Mouse (Mus musculus): ENCODE measurements around the gene Selenom. TPM values are rescaled to one million over a fixed set of nuclear protein-coding genes. Genes with fewer than 3 reads are reported as not detected.
A peak's percentile ranks its signal among the peaks of the same experiment; 100 is the strongest.

Selenom gene
- polyA plus RNA-seq, 1 experiment from 2014 or later: 154 TPM

DNA sequence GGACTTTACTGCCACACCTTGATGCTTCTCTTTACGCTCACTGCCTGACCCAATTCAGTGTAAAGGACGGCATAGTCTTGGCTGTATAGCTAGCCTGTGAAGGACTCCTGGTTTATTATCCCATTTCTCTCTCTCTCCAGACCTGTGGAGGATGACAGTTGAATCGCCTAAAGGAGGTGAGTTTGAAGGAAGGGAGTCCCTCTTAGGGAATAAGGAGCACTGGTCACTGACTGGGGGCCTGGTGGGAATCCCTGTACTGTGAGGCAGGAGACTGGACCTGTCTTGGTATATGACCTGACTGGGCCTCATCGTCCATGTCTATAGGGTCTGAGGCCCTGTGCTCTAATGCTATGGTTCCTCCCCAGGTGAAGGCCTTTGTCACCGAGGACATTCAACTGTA, 1.6 kb downstream of the Selenom start:
- peak overlapping the region; percentile 51; the same call in 1 of the 2 replicates for H3K4me3 ChIP-seq (replicated peaks)
- peak overlapping the region; percentile 82 for H3K4me2 ChIP-seq (replicated peaks)
- no peaks in the 10 kb centered on the region for H3K9me3 ChIP-seq
- WGBS: 80% methylated on average over 5 of the region's 5 CpGs
- H3K4me1 ChIP-seq (replicated peaks): peaks cover 23% of the 10 kb centered on the region
- H3K27me3 ChIP-seq (replicated peaks): no peaks in the 10 kb centered on the region
- no peak for ATAC-seq
- peak overlapping the region; percentile 61; the same call in 1 of the 2 replicates for H3K9ac ChIP-seq
- peaks cover 7% of the 10 kb centered on the region for H3K36me3 ChIP-seq
- no peak overlapping the region for H3K27ac ChIP-seq

DNA sequence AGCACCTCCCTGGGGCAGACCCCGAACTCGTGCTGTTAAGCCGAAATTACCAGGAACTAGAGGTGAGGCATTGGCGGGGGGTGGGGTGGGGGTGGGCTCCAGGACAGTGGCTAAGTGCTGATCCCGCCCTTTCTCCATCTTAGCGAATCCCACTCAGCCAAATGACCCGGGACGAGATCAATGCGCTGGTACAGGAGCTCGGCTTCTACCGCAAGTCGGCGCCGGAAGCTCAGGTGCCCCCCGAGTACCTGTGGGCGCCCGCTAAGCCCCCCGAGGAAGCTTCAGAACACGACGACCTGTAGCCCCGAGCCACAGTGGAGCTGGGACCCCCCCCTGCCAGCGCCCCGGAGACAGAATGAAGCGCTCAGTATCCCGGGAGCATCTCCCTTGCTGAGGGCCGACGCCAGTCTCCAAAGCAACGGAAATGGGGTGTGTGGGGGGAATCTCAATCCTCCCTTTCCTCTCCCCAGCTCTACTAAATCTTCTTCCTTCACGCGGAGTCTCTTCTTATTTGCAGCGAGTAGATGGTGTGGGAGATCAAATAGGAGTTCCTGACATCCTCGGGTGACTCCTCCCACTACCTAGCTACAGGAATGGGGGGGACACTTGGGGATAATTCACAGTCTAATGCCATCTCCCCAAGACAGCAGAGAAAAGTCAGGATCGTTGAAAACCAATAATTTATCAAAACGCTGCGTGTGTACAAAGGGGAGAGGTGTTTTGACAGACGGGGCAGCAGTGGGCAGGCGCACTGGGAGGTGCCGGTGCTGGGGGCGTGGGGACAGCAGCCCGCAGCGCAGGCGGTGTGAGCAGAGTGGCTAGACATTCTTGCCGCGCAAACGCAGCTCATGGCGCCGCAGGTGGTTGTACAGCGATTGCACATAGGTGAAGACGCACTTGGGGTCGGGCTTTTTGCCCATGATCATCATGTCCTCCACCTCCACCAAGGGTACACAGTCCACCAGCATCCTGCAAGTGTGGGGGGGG, 2.7 kb downstream of the Selenom start:
- Histone ChIP-seq H3K9me3 (no peaks in the 10 kb centered on the region), H3K9ac (0 out of 2 replicates have a peak overlapping the region, but pooled peaks have one; percentile 12), H3K4me3 (replicated peaks) (peak overlapping the region; percentile 37), H3K4me1 (replicated peaks) (peaks cover 23% of the 10 kb centered on the region), H3K4me2 (replicated peaks) (peak overlapping the region; percentile 82), H3K27ac (no peak overlapping the region), H3K36me3 (peaks cover 12% of the 10 kb centered on the region), H3K27me3 (replicated peaks) (no peaks in the 10 kb centered on the region)
- 1% methylated on average over 50 of the region's 50 CpGs for WGBS
- ATAC-seq: peak; percentile 31; the same call in 1 of the 2 replicates

DNA sequence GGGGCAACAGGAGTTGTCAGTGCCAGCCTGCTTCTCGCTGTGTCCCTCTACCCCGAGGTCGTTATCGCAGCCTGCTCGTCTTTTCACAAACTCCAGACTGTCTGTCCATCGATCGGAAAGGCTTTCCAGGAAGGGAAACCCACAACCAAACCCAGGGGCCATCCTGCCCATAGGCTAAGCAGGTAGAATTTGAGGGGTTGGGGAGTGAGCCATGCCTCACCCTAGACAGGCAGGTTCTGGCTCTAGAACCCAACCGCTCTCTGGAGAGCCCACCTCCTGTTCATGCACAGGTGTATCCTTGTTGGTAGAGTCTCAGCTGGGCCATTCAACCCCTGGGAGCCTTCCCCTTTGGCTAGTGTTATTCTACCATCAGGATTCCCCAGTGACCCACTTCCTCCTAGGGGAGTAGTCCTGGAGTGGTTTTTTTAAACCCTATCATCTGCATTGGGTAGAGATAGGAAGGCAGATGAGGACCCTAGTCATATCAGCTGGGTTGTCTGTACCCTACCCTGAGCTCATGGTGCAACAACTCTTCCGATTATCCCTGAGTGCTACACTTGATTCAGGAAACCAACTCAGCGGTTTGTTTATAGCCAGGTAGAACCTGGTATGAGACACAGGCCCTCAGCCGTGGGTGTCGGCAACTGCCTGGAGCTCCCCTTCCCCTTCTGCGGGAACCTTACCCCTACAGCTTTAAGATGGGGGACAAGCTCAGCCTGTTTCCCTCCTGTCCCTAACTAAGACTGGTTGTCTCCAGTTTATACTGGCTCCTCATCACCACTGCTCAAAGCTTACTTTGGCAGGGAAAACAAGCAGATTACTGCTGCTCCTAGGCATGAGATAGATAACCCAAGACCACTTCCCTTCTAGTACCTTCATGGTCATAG, 3.6 kb downstream of the Selenom start:
- peak overlapping the region; percentile 37; the same call in 1 of the 2 replicates for H3K4me3 ChIP-seq (replicated peaks)
- no peaks in the 10 kb centered on the region for H3K27me3 ChIP-seq (replicated peaks)
- 0 out of 2 replicates have a peak overlapping the region, but pooled peaks have one; percentile 12 for H3K9ac ChIP-seq
- no peak overlapping the region for H3K27ac ChIP-seq
- 53% methylated on average over 13 of the region's 13 CpGs for WGBS
- H3K36me3 ChIP-seq: peaks cover 21% of the 10 kb centered on the region
- no peaks in the 10 kb centered on the region for H3K9me3 ChIP-seq
- no peak for ATAC-seq
- H3K4me1 ChIP-seq (replicated peaks): peaks cover 23% of the 10 kb centered on the region
- H3K4me2 ChIP-seq (replicated peaks): peak overlapping the region; percentile 82

DNA sequence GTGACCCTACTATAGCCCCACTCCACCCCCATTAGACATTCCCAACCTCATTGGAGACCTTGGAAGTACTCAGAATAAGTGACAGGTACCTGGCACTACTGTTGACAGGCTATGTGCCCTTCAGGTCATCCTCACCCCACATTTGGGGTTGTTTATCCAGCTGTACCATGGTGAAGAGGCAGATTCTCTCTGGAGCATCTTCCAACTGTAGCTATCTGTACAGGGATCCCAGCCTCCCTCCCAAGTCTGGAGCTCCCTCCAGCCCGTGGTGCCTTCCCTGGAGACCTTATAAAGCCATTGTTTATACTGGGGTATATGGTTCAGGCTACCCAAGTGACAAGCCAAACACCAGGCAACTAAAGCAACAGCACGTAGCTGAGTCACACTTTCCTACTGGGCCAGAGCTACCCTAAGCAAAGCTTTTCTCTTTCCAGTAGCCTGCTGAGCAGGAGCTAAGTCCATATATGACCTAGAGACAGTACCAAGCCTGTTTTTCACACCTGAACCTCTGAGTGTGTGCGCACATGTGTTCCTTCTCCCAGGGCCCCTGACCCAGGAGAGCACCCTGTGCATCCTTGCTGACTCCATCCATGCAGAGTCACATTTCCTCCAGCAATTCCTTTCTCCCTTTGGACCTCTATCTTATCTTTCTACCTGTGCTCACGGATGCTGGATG, 4.7 kb downstream of the Selenom start:
- no peak overlapping the region for H3K4me3 ChIP-seq (replicated peaks)
- H3K9me3 ChIP-seq: no peaks in the 10 kb centered on the region
- peaks cover 27% of the 10 kb centered on the region for H3K36me3 ChIP-seq
- no peak for ATAC-seq
- no peak overlapping the region for H3K4me2 ChIP-seq (replicated peaks)
- peaks cover 23% of the 10 kb centered on the region for H3K4me1 ChIP-seq (replicated peaks)
- H3K27ac ChIP-seq: peak overlapping the region; percentile 27; the same call in 1 of the 2 replicates
- H3K9ac ChIP-seq: no peak overlapping the region
- no peaks in the 10 kb centered on the region for H3K27me3 ChIP-seq (replicated peaks)
- 60% methylated on average over 4 of the region's 4 CpGs for WGBS

DNA sequence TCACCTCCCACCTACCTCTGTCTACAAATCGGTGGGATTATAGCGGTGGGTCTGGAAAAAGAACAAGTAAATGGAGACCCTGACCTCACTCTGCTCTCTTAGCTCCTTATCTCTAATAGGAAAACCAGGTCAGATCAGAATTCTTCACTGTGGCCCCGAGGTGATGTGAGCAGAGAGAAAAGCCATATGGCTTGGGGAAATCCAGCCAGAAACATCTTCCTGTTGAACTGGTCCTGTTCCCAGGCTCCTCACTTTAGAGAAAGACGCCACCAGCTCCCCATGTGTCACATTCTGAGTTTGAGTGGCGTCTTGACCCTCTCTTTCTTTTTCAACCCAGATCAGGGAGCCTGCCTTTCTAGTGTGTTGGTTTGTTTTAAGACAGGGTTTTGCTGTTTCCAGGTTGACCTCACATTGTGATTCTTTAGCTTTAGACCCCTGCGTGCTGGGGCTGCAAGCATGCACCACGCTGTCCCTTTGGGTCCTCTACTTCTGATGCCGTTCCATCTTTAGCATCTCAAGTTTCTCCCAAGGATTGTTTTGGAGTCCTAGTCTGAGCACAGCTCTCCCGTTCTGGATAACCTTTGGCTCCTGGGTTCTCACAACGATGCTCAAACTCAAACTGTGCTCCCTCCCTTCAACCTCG, 5.4 kb downstream of the Selenom start:
- no peaks in the 10 kb centered on the region for H3K9me3 ChIP-seq
- H3K27me3 ChIP-seq (replicated peaks): no peaks in the 10 kb centered on the region
- H3K4me3 ChIP-seq (replicated peaks): no peak overlapping the region
- H3K27ac ChIP-seq: no peak overlapping the region
- peaks cover 32% of the 10 kb centered on the region for H3K36me3 ChIP-seq
- H3K9ac ChIP-seq: no peak overlapping the region
- 79% methylated on average over 11 of the region's 11 CpGs for WGBS
- H3K4me2 ChIP-seq (replicated peaks): no peak overlapping the region
- ATAC-seq: no peak
- H3K4me1 ChIP-seq (replicated peaks): peaks cover 23% of the 10 kb centered on the region

DNA sequence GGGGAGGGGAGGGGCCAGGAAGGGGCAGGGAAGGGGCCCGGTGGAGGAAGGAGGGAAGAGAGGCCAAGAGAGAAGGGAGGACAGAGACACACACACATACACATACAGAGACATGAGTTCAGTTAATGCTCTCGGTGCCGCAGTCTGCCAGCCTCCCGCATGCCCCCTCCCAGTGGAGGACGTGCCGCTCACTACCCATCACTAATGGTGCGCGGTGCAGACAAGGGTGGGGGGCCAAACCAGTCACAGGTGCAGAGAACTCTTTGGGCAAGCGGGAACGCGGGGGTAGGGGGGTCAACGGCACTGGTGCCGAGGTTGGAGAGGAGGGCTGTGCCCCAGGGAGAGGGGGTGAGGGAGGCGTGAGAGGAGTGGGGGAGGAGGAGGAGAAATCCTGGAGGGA, 6.4 kb downstream of the Selenom start:
- Histone ChIP-seq H3K4me1 (replicated peaks) (peaks cover 19% of the 10 kb centered on the region), H3K4me3 (replicated peaks) (no peak overlapping the region), H3K4me2 (replicated peaks) (no peak overlapping the region), H3K36me3 (peaks cover 42% of the 10 kb centered on the region), H3K9me3 (no peaks in the 10 kb centered on the region), H3K9ac (no peak overlapping the region), H3K27me3 (replicated peaks) (no peaks in the 10 kb centered on the region), H3K27ac (no peak overlapping the region)
- ATAC-seq: no peak
- WGBS: 80% methylated on average over 14 of the region's 14 CpGs

DNA sequence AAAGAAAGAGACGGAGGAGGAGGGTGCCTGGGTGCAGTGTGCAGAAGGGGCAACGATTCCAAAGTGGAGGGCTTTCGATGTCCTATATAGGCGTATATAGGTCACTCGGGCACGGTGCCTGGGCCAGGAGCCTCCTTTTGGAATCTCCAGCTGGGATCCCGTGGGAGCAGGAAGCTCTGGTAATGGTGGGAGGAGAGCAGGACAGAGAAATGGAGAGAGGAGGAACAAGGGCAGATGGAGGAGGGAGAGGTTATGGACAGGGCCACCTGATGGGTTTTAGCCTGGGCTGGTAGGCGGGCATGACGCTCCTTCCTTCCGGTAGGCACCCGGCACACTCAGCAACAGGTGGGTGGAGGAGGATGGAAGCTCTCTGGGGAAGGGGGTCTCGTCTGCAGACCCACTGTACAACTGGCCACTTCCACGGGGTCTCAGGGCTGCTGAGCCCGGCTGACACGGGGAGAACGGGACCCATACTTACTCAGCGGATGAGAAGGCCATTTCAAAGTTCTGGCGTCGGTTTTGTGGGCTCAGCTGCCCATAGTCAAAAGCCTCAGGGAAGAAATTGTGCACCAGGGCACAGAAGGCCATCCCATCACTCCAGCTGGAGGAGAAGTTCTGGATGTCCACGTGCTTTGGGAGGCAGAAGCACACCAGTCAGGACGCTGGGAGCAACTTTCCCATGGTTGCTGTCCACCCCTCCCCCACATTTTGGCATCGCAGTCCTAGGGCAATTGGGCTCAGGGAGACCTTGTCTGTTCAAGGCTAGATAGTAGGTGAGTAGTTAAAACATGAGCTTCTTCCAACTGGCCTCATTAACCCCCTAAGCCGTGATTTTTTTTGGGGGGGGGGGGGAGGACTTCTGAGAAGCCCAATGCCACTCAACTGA, 7.1 kb downstream of the Selenom start:
- Histone ChIP-seq H3K36me3 (peaks cover 47% of the 10 kb centered on the region), H3K9me3 (no peaks in the 10 kb centered on the region), H3K27ac (no peak overlapping the region), H3K4me1 (replicated peaks) (peaks cover 13% of the 10 kb centered on the region), H3K27me3 (replicated peaks) (no peaks in the 10 kb centered on the region), H3K9ac (no peak overlapping the region), H3K4me2 (replicated peaks) (no peak overlapping the region), H3K4me3 (replicated peaks) (no peak overlapping the region)
- no peak for ATAC-seq
- WGBS: 88% methylated on average over 23 of the region's 23 CpGs

DNA sequence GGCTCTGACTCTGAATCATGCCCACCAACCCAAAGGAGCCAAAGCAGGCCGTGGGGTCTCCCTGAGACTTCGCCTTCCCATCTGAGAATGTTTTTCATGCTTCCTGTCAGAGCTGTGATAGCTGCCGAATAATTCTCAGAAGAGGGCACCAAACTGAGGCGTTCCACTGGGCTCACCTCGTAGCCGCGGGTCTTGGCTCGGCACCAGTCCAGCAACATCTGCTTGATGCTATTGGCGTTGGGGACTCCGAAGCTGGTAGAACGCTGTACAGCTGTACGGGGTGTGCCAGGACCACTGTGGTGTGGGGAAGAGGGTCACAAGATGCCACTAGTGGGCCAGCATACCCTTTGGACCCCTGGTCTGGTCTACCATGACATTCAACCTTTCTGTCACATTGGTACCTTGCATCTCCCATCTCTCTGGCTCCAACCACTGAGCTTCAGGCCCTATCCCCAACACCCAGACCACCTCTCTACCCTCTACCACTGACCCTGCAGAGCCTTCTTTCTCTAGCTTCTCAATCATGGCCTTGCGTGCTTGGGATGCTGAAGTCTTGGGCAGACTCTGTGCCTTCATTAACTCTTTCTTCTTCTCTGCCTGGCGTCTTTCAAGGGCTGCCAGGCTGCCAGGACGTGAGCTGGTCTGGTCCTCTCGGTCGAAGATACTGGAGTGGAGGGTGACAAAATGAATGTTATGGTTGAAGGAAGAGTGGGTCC, 8.0 kb downstream of the Selenom start:
- Histone ChIP-seq H3K4me2 (replicated peaks) (no peak overlapping the region), H3K4me1 (replicated peaks) (0 out of 2 replicates have a peak, but pooled peaks cover 6% of the 10 kb centered on the region), H3K9ac (no peak overlapping the region), H3K27me3 (replicated peaks) (no peaks in the 10 kb centered on the region), H3K9me3 (no peaks in the 10 kb centered on the region), H3K36me3 (peaks cover 55% of the 10 kb centered on the region), H3K27ac (no peak overlapping the region), H3K4me3 (replicated peaks) (no peak overlapping the region)
- no peak for ATAC-seq
- 92% methylated on average over 17 of the region's 17 CpGs for WGBS

DNA sequence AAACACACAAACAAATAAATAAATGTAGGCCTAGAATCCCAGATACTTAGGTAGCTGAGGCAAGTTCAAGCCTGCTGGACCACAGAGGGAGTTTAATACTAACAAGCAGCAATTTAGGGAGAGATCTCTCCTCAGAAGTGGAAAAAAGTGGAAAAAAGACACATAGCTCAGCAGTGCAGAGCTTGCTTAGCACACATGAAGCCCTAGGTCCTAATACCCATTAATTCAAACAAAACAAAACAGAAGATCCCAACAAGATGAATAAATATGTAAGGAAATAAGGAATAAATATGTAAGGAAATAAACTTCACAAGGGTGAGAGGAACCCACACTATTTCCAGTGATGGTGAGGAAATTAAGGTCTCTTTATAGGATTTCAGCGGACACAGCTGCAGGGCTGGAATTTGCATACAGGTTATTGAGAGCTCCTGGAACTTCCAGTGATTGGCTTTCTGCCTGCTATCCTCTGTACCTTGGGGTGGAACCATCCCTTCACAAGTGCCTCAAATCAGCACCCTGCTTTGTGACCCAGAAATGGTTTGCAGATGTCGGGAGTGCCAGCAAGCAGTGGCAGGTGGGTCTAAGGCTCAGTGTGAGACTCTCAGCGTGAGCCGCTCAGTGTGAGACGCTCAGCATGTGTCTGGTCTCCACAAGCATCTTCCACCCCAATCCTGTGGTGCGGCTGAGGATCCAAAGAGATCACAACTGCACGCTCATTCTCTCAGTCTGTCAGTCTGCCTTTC, 9.5 kb downstream of the Selenom start:
- no peak overlapping the region for H3K27ac ChIP-seq
- H3K4me1 ChIP-seq (replicated peaks): no peaks in the 10 kb centered on the region
- H3K9me3 ChIP-seq: no peaks in the 10 kb centered on the region
- 89% methylated on average over 7 of the region's 7 CpGs for WGBS
- no peaks in the 10 kb centered on the region for H3K27me3 ChIP-seq (replicated peaks)
- no peak overlapping the region for H3K4me2 ChIP-seq (replicated peaks)
- H3K4me3 ChIP-seq (replicated peaks): no peak overlapping the region
- no peak overlapping the region for H3K9ac ChIP-seq
- H3K36me3 ChIP-seq: peaks cover 65% of the 10 kb centered on the region
- no peak for ATAC-seq

DNA sequence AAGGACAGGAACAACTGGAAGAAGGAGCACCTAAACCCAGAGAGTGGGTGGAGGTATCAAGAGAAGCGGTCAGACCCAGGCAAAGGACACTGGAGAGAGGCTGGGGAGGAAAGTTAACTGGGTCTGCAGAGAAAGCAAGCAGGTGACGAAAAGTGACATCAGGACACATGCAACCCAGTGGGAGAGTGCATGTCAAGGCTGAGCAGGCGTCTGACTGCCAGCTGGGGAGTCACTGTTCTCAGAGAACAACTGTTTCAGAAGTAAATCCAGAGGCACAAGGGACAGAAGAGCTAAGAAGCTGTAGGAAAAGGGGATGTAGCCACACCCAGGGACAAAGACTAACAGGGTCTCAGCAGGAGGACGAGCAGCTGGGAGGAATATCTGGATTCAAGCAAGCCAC, 11.1 kb downstream of the Selenom start:
- Histone ChIP-seq H3K4me2 (replicated peaks) (no peak overlapping the region), H3K36me3 (peaks cover 69% of the 10 kb centered on the region), H3K4me3 (replicated peaks) (no peak overlapping the region), H3K27ac (no peak overlapping the region), H3K4me1 (replicated peaks) (no peaks in the 10 kb centered on the region), H3K9me3 (no peaks in the 10 kb centered on the region), H3K9ac (no peak overlapping the region), H3K27me3 (replicated peaks) (no peaks in the 10 kb centered on the region)
- no peak for ATAC-seq
- WGBS: 86% methylated on average over 4 of the region's 4 CpGs
